Mouse (Mus musculus): ENCODE results near the gene Drd1.

Drd1 gene

GRCm38 (mm10) chr13:54055448-54055861 is at the start of gene Drd1:
TSS of gene Drd1 (minus strand) at chr13:54055705.
- DNase-seq, result peak; percentile 63

GRCm38 (mm10) chr13:54103866-54104265 is 48.4 kb upstream of the Drd1 start:
- DNase-seq, result no peak

- no peak for DNase-seq
These were observed 47.8 kb upstream of the Drd1 start for GRCm38 (mm10) chr13:54103271-54103670.

- DNase-seq, result no peak
These were observed 46.6 kb upstream of the Drd1 start for GRCm38 (mm10) chr13:54102061-54102460.

GRCm38 (mm10) chr13:54101031-54101820 is 45.7 kb upstream of the Drd1 start:
- DNase-seq, result no peak

GRCm38 (mm10) chr13:54097797-54098196 is 42.3 kb upstream of the Drd1 start:
- no peak for DNase-seq

- no peak for DNase-seq
These were observed 41.7 kb upstream of the Drd1 start for GRCm38 (mm10) chr13:54097227-54097626.

GRCm38 (mm10) chr13:54095721-54096120 is 40.2 kb upstream of the Drd1 start:
- DNase-seq, result no peak

GRCm38 (mm10) chr13:54094963-54095362 is 39.5 kb upstream of the Drd1 start:
- DNase-seq, result no peak

- DNase-seq, result no peak
These were observed 38.8 kb upstream of the Drd1 start for GRCm38 (mm10) chr13:54094349-54094748.

GRCm38 (mm10) chr13:54091719-54092118 is 36.2 kb upstream of the Drd1 start:
- no peak for DNase-seq

GRCm38 (mm10) chr13:54085266-54085665 is 29.8 kb upstream of the Drd1 start:
- no peak for DNase-seq

- DNase-seq, result no peak
These were observed 29.3 kb upstream of the Drd1 start for GRCm38 (mm10) chr13:54084826-54085225.

GRCm38 (mm10) chr13:54084178-54084577 is 28.7 kb upstream of the Drd1 start:
- DNase-seq, result no peak

- DNase-seq, result no peak
These were observed 27.4 kb upstream of the Drd1 start for GRCm38 (mm10) chr13:54082946-54083345.

- no peak for DNase-seq
These were observed 25.3 kb upstream of the Drd1 start for GRCm38 (mm10) chr13:54080785-54081184.

GRCm38 (mm10) chr13:54079782-54080759 is 24.6 kb upstream of the Drd1 start:
- DNase-seq, result no peak

- DNase-seq, result no peak
These were observed 22.1 kb upstream of the Drd1 start for GRCm38 (mm10) chr13:54077470-54078174.

GRCm38 (mm10) chr13:54076762-54077460 is 21.4 kb upstream of the Drd1 start:
- DNase-seq, result no peak

GRCm38 (mm10) chr13:54076051-54076450 is 20.5 kb upstream of the Drd1 start:
- DNase-seq, result no peak

- DNase-seq, result no peak
These were observed 19.9 kb upstream of the Drd1 start for GRCm38 (mm10) chr13:54075416-54075815.

- no peak for DNase-seq
These were observed 18.0 kb upstream of the Drd1 start for GRCm38 (mm10) chr13:54073491-54073890.
